Mouse (Mus musculus): ENCODE measurements around the gene Dirc2.

Gene Dirc2

DNA sequence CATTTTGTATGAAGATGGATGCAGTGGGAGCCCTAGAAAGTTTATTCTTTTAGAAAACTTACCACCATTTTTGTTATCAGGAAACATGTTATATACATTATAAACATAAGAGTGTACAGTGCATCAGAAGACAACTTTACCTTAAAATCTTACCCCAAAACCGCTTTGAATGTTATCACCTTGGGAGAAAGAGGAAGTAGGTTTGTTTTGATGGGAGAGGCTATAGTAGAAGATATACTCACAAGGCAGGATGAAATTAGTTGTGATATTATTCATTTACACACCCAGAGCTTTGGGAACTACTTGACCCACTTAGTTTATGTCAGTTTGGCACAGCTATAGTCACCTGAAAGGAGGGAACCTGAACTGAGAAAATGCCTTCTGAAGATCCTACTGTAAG is 6.7 kb upstream of the Dirc2 start:
- no peak for DNase-seq (ENCODE audit: extremely low spot score)

DNA sequence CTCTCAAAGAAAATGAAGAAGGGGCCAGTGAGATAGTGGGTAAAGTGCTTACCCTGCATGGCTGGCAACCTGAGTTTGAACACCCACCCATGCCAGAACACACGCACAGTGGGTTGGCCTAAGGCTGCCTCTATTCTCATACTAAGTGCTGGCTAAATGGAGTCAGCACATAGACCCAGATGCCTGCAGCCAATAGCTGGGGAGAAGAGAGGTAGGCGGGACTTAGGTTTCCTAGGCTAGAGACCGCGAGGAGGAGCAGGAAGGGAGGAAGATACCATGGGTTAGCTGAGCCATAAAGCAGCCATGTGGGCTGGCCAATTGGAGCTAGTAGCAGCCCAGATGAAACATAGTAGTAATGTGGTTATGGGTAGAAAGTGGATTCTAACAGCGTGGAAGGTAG is 3.4 kb upstream of the Dirc2 start:
- DNase-seq (ENCODE audit: extremely low spot score): no peak

DNA sequence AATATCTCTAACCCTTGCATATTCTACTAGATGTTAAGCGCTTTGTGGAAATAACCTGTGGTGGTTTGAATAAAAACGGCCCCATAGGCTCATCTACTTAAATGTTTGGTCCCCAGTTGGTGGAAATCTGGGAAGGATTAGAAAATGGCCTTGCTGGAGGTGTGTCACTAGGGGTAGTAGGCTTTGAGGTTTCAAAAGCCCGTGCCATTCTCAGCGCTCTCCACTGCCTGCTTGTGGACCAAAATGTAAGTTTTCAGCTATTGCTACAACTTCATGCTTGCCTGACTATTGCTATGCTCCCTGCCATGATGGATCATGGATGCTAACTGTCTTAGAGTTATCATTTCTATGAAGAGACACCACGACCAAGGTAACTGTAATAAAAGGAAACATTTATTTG is 2.5 kb upstream of the Dirc2 start:
- no peak for DNase-seq (ENCODE audit: extremely low spot score)

DNA sequence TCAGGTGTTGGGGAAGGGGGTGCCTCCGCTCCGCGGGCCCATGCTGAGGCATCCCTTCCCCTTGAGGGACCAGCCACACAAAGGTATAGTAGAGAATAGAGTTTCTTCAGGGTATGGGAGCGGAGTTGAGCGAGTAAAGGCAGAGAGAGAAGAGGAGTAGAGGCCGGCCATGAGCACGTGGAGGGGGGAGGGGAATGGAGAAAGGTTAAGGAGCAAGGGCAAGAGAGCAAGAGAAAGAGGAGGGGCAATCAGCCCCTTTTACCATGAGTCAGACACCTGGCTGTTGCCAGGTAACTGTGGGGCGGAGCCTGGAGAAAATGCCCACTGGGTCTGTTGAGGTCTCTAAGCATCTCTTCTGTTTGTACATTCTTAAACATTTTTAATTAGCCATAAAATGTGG is 2.0 kb upstream of the Dirc2 start:
- peak; percentile 11 for DNase-seq (ENCODE audit: extremely low spot score)

DNA sequence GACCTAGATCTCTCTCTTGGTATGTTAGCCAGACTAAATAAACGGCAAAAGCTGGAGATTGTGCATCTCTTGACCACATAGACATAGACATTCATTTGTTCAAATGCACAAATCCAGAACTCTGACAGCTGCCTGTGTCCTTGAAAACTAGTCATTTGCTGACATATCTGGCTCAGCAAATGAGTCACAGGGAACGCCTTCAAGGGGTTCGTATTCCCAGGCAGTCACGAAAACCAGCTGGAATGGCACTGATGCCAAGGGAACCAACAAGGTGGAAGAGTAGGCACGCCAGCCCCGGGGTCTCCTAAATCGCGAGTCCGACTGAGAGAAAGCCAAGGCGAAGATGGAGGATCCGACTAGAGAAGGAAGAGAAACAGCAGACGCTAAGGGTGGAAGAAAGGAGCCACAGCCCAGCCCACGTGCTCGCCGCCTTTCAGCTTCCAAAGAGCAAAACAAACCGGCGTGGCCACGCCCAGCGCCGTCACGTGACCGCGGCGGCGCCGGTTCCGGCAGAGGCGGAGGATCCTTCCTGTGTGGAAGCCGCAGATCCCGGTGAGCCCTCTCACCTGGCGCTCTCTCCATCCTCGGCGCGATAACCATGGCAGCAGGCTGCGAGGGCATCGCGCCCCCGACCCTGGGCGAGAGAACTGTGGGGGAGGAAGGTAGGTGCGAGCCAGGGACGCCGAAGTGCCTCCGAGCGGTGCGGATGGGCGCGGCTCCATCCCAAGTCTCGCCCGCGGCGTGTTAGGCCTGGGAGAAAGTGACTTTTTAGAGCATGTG is 912 bp upstream of the Dirc2 start, which contains the start of gene Hspbap1:
Gene Hspbap1, plus strand, starts transcription at position 498 of the 780 bp plus-strand sequence.
- DNase-seq (ENCODE audit: extremely low spot score): peak; percentile 88

DNA sequence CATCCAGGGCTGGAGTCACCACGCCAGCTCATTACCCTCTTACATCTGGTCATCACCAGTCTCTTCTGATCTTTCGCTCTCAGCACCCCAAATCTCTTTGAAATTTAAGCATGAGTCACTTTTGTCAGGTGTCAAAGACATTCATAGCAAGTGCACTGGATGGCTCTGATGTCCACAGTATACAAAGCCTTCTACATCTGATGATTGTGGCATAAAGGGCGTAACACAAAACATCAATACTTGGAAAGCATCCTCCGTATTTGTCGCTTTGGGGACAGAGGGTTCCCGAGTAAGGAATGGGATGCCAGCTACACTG is 729 bp downstream of the Dirc2 start:
- DNase-seq (ENCODE audit: extremely low spot score): no peak

DNA sequence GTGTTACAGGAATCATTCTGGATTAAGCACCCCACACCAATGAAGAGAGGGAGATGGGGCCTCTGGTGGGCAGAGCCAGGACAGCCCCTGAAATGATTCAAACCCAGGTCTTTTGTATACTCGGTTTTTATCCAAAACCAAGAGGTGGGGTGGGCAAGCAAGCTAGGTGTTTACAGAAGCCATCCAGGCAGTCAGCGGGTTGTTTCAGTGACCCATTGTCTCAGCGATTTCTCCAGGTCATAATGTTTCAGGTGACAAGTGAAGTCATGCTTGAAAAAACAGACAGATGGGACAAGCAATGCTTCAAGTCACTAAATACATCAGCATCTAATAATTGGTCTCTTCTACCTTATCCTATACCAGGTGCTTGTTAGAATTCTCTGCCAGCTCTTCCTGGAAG is 2.8 kb downstream of the Dirc2 start:
- DNase-seq (ENCODE audit: extremely low spot score): no peak

DNA sequence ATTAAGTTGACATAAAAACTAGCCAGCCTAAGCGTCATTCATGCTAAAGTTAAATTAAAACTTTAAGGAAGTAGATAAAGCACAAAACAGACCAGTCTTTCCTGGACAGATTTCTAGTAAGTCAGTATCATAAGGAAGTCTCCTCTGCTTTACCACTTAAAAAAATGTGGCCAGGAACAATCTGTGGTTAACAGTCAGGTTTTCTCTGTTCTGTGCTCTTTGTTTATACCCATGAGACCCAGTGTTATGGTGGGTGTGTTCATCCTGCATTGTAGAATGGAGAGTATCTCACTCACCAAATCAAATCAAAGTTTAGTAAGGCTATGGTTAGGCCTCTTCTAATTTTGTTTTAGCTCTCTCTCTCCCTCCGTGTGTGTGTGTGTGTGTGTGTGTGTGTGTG is 3.7 kb downstream of the Dirc2 start:
- DNase-seq (ENCODE audit: extremely low spot score): no peak

DNA sequence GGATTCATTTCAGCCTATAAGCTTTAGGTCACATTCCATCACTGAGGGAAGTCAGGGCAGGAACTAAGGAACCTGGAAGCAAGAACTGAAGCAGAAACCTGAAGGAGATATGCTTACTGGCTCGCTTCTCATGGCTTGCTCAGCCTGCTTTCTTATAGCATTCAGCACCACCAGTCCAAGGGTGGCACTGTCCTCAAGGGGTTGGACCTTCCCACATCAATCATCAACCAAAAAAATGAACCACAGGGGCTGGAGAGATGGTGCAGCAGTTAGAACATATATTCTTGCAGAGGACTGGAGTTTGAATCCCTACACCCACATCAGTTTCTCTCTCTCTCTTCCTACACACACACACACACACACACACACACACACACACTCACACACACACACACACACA is 4.2 kb downstream of the Dirc2 start:
- DNase-seq (ENCODE audit: extremely low spot score): no peak

DNA sequence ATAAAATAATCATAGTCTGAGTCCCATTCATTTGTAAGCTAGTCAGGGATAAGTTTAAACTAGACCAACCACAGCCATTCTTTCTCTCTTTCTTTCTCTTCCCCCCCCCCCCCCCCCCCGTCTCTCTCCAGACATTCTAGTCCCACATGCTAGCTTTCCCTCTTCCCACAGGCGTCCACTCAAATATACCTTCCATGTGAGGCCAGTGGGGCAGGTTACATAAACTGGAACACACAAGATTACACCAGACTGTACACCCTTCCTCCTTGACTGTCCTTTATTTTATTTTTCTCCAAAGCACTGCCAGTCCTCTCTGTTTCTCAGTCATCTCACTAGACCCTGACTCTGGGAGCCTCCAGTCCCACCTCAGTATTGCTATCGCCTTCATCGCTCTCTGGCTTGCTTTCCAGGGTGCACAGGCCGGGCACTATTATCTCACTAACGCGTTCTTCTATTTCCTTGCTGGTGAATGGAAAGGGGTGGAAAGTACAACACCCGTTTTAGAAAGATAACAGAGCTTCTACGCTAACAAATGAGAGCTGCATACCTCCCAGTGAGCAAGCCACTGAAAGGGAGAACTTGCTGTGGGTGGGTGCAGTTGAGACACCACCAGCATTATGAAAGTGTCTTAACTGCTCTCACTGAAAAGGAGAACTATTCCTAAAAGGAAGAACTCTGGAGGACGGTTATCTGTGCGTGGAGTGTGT is 5.4 kb downstream of the Dirc2 start:
- DNase-seq (ENCODE audit: extremely low spot score): no peak

DNA sequence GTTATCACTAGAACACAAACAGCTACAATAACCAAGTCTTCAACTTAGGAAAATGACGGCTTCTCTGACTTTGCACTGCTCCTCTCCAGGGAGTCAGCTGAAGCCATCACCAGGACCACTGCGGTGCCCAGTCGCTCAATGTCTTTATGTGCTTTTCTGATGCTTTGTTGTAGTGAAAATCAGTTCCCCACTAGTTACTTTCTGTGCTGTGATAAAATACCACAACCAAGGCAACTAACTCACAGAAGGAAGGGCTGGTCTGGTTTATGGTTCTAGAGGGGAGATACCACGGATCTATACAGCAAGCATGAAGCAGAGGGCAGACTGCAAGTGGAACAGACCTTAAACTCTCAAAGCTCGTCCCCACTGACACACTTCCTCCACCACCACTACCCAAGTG is 9.8 kb downstream of the Dirc2 start:
- no peak for DNase-seq (ENCODE audit: extremely low spot score)

DNA sequence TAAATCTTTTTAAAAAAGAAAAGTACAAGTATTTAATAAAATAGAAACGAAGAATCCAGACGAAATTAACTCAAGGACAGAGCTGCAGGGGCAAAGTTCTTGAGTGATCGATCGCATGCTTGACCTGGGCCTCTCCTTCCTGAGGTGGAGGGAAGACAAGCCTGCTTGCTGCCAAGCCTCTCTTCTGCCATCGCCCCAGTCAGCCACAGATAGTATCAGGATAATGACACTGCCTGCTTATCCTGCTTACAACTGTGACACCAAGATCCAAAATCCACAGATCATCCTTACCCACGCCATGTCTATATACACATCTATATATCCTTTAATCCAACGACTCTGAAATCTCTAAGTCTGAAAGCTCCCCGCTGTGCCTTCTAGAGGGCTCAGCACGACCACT is 12.5 kb downstream of the Dirc2 start:
- DNase-seq (ENCODE audit: extremely low spot score): no peak

DNA sequence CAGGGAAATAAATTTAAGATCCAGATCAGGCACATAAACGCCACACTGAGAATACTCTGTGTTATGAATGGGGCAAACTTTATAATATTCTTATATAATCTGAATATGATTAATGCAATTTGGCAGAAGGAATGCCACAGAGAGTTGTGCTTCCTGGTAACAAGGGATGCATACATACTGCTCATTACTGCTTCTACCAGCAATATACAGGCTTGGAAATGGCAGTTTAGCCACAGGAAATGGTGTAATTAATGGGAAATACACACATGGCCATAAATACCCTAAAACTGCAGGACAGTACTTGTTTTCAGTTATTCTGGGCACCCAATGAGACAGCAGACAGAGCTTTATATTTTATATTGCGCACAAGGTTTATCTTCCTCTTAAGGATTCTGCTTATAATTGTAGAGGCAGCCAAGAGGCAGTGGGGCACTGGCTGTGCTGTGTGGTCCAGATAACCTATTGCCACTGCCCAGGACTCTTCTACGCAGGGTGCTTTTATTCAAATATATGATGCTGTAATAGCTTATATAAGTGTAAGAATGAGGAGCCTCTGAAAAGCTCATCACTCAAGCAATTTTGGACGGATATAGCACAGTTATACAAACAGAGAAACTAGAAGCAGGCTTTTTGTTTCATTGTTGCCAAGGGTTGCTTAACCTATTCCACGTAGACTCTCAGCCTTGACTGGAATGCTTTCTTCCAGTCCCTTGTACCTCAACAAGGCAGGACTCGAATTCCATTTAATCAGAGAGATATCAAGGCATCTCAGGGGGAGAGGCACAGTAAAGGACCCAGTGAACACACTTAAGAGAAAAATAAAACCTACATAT is 13.4 kb downstream of the Dirc2 start:
- no peak for DNase-seq (ENCODE audit: extremely low spot score)

DNA sequence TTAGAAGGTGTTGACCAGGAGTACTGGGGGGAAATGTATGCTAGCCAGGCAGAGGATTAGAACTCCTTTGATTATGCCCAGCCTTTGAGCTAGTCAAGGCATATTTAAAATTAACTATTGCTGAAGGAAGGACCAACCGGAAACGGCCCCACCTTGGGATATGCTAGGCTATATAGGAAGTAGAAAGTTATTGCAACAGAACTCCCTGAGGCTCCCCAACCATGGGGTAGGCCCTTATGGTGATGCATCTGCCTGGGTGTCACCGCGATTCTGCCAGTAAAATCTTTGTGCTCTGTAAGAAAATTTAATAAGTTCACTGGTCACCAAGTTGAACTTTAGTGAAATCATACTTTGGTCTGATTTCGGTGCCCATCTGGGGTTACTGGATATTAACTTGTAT is 15.2 kb downstream of the Dirc2 start:
- DNase-seq (ENCODE audit: extremely low spot score): no peak

DNA sequence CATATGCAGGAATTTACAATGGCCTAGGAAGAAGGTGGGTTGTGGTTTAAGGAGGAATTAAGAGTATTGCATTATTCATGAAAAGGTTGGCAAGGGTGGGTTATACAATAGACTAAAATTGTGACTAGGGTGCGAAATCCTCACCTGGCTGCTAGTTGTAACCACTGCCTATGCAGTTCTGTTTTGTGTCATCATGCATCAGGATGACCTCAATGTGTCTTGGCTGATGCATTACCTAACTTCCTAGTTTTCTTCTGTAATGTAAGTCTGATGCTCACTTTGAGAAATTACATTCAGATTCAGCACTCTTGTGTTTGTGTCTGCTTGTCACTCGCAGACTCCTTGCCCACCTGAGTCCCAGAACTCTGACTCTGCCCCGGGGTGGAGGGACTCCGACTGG is 17.3 kb downstream of the Dirc2 start:
- DNase-seq (ENCODE audit: extremely low spot score): no peak

DNA sequence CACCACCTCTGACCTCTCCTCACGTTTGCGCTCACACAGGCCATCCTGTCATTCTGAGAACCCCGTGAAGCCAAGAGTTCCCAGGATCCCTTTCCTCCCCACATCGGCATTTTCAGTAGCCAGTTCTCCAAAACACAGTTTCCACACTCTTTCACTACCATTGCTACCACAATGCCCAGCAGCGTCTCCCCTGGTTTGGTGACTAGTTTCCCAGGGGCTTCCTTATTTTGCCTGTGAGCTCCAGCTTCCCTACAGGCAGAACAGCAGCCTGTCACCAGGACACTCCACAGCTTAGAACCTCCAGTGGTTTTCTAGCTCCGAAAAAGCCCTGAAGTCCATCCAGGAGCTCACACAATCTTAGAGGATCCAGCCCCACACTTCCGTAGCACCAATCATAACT is 19.8 kb downstream of the Dirc2 start:
- DNase-seq (ENCODE audit: extremely low spot score): no peak

DNA sequence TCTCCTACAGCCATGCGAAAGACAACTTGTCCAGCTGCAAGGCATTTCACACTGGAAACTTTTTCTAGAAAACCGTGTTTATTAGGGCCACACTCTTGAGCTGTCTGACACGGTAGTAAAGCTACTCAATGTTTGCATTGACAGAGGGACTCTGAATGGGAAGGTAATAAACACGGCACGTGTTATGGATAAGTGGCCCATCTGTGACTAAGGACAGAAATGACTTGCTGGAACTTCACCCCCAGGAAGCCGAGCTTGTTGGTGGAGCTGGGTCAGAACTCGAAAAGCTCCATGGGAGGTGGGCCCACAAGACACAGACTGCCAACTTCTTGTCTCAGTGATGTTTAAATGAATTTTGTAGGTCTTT is 20.9 kb downstream of the Dirc2 start:
- DNase-seq (ENCODE audit: extremely low spot score): no peak

DNA sequence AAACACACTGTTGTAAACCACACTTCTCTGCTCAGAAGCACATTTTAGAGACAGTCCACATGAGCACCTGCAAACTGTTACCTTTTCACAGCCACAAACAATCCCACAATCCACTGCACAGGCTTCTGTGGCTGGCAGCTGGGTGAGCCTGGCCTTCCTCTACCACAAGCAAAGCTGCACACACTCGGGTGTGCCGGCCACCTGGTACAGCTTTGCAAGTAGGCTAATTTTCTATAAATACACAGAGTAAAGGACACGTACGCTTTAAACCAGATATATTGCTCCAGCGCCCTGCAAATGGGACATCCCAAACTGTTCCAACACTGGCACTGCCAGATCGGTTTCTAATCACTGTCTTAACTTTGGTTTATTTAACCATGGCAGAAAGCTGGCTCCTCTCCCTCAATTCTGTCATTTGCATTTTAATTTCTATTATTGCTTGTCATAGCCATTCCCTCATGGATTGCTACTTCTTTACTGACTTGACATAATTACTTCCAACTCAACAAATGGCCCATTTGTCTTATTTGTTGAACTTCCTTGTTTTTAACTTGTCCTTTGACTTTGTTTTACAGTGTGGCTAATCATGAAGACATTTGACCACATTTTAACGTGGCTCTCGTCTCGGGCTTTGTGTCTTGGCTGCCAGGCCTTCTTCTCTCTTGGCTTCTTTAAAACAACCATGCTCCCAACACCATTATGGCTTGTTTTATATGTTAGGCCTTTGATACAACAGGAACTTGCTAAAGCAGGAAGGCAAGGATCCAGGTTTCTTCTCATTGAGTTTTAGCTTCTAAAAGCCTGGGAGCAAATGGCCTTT is 21.5 kb downstream of the Dirc2 start:
- no peak for DNase-seq (ENCODE audit: extremely low spot score)

DNA sequence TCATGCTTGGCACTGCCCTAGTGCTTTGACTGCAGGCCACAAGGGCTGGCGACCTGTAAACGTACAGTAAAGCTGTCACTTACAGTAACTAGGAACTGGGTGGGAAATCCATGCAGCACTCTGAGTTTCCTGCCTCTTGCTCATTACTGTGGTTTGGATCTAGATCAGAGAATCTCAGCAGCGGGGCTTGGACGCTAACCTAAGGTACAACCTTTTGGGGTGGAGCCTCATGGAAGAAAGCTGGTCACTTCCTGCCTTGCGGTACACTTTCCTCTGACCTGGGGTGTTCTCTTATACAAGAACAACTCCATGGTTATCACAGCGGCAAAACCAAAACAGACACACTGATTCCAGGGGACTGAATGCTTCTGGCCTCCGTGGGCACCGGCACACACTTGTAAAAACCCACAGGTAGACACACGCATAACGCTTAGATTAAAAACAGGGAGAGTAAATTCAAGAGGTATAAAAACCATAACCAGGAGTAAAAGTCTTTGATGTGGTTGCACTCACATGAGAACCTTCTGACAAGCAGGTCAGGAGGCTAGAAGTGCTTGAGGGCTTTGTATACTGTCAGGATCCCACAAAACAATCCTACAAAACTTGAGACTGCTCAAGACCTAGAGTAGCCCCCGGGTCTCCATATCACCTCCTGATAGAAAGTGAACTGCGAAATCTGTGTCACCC is 26.8 kb downstream of the Dirc2 start:
- DNase-seq (ENCODE audit: extremely low spot score): no peak

DNA sequence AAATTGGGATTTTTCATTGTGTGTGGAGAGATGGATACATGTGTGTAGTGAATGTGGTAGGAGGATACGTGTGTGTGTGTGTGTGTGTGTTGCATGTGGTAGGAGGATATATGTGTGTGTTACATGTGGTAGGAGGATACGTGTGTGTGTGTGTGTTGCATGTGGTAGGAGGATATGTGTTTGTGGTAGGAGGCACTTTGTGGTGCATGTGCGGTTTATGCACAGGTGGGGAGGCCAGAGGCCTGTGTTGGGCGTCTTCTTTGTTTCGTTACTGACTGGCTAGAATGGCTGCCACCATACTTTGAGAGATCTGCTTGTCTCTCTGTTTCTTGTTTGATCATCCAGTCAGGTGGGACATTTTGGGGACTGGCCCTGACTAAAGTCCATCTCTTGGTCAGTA is 27.5 kb downstream of the Dirc2 start:
- no peak for DNase-seq (ENCODE audit: extremely low spot score)

DNA sequence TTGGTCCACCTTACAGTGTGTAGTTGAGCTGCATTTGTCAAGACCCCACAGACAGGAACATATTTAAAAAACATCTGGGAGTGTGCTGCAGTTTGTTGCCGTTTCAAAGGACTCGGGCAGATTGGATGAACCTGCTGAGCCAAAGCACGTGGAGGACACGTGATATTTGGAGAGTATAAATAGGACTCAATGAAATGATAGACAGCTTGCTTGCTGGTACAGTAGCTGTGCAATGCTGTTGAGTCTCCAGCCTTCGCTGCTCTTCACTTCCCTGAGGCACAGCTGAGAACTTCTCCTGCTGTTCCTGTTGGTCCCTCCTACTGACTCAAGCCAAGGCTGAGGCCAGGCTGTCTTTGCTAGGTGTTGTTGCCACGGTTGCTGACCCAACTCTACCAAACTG is 28.2 kb downstream of the Dirc2 start:
- DNase-seq (ENCODE audit: extremely low spot score): no peak

Data from embryo, embryonic 9.5 days (tissue).